Mouse (Mus musculus) hindbrain, postnatal 0 days (tissue): Measurements from ENCODE around the gene Ehmt1. TPM values are rescaled to one million over a fixed set of nuclear protein-coding genes. Genes with fewer than 3 reads are reported as not detected.

Experiments used
- ATAC-seq: fragments of 200-750 bp; cut with Nextera tagmentation; 2 replicates; pipeline ENCODE4 v1.8.0; 2017; ENCODE audit warnings: mild to moderate bottlenecking, moderate TSS enrichment, moderate library complexity
- DNase-seq: peaks from one replicate; pipeline ENCODE4 v3.0.0-alpha.2; 2015; ENCODE audit warnings: low spot score
- H3K27ac ChIP-seq: fragments of 300-500 bp; sonication (generic); 2 replicates; pipeline ENCODE4 v1.5.1; 2014; ENCODE audit warnings: mild to moderate bottlenecking
- H3K27me3 ChIP-seq: fragments of 300-500 bp; sonication (generic); 2 replicates; pipeline ENCODE4 v1.6.1; 2014; ENCODE audit warnings: low read length, mixed read lengths; ENCODE audit not compliant: insufficient read depth
- H3K36me3 ChIP-seq: fragments of 300-500 bp; sonication (generic); 2 replicates; pipeline ENCODE4 v1.6.1; 2014; ENCODE audit warnings: low read length, mixed read lengths; ENCODE audit not compliant: insufficient read depth
- H3K4me1 ChIP-seq: fragments of 300-500 bp; sonication (generic); 2 replicates; pipeline ENCODE4 v1.6.1; 2014; ENCODE audit warnings: antibody characterized with exemption, low read length, mixed read lengths; ENCODE audit not compliant: insufficient read depth
- H3K4me2 ChIP-seq: fragments of 300-500 bp; sonication (generic); 2 replicates; pipeline ENCODE4 v1.6.1; 2014; ENCODE audit warnings: low read depth, mild to moderate bottlenecking, low read length, moderate library complexity, mixed read lengths
- H3K4me3 ChIP-seq: fragments of 300-500 bp; sonication (generic); 2 replicates; pipeline ENCODE4 v1.5.1; 2014; ENCODE audit warnings: low read length
- H3K9ac ChIP-seq: fragments of 300-500 bp; sonication (generic); replicated peaks from 2 replicates; pipeline ENCODE4 v1.6.1; 2014; ENCODE audit warnings: mild to moderate bottlenecking, low read length, moderate library complexity, mixed read lengths
- H3K9me3 ChIP-seq: fragments of 300-500 bp; sonication (generic); 2 replicates; pipeline ENCODE4 v1.6.1; 2016; ENCODE audit warnings: low read length, mixed read lengths
- CTCF ChIP-seq: IDR thresholded peaks from 2 replicates; pipeline ENCODE4 v1.5.1; 2016; ENCODE audit warnings: antibody characterized with exemption, control low read depth, low read depth
- WGBS: fragments of 180-500 bp; shearing (Covaris S2); extraction: QIAGEN DNeasy Blood & Tissue Kit; methylation state at CpG from one replicate; pipeline ENCODE4 v1.1.7; 2014; 5-methylcytosine and 5-hydroxymethylcytosine counted together
- polyA plus RNA-seq: library from polyadenylated mRNA; unstranded; fragments of >200 nt; fragmentation: Nextera tagmentation; extraction: Ambion mirVana; gene quantifications from 2 replicates; pipeline ENCODE4 v1.2.1, GENCODE M21; 2015
- total RNA-seq: library from RNA; depleted of rRNA; stranded (reverse); fragments of >200 nt; gene quantifications from 2 replicates; pipeline ENCODE4 v1.2.3, GENCODE M21; 2014; rRNA removed

Gene Ehmt1
- 52.0 and 79.8 TPM in 2 replicates for total RNA-seq
- 61.8 and 63.1 TPM in 2 replicates for polyA plus RNA-seq

DNA sequence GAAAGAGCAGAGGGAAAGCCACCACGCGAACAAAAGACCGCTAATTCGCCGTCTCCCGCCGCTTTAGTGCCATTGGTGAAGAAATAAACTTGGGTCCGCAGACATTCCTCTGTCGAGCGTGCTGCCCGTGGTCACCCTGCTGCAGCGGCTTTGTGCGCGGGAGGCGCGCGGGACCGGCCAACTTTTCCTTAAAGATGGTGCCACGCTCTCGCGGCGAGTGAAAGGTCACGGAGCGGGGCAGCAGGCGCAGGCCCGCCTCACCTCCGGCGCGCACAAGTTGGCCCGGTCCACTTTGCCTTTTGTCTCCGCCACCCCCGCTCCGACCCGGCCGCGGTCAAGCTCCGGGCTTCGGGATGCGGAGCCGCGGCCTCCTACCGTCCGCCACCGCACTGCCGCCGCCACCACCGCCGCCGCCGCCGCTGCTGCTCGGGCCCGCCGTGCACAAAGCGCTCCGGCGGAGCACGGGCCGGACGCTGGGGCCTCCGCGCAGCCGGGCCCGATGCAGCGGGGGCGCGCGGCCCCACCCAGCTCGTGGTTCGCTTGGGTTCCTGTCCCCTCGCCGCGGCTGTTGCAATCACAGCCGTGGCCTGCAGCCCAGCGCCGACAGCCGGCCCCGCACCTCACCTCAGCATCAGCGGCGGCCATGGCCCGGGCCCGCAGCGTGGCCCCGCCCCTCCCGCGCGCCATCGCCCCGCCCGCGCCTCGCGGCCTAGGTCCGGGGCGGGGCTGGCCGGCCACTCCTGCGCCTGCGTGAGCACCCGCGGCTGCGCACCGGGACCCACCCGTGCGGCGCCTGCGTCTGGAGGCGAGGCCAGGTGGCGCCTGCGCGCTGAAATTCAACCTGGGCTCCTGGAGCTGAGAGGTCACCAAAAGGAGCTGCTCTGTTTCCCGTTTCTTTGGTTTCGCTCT is at the start of gene Ehmt1:
Gene Ehmt1 (minus strand): TSS at position 685 of the 909 bp plus-strand sequence.
- H3K27ac ChIP-seq: peak within 1 kb of the TSS; percentile 98
- WGBS: under 1% methylated on average over 106 of the region's 112 CpGs

DNA sequence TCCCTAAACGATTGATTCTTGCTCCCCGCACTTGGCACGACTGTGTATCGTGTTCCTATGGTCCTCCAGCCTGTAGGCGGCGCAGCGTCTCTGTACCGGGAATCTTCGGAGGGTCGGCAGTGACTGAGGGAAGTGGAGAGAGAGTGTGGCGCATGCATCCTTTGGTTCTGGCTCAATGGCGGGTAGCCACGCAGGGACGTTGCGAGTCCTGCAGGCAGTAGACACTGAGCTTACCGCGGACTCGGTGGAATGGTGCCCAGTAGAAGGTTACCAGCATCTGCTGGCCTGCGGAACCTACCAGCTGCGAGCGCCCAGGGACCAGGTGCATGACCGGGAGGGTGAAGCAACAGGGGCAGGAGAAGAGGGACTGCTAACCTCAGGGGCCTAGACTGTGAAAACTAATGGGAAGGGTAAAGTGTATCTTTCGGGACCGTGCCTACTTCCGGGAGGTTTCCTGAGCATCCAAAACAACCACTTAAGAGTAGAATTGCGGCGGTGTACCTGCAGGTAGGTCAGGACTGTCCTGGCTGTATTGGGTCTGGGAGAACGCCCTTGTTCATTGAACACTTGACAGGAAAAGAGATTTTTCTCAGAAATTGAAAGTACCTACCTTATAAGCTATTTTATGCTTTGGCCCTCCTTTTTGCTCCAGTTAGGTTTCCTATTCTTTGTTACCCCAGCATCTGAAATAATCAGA is 43.0 kb upstream of the Ehmt1 start, which contains the start of gene Dph7:
Gene Dph7 (plus strand): TSS at position 97 of the 697 bp plus-strand sequence.
- 1% methylated on average over 28 of the region's 28 CpGs for WGBS
- Histone ChIP-seq H3K27me3 (no peaks in the 10 kb centered on the region), H3K9ac (peak within 1 kb of the TSS; percentile 80), H3K9me3 (no peaks in the 10 kb centered on the region), H3K4me3 (peak within 1 kb of the TSS; percentile 72), H3K27ac (peak within 1 kb of the TSS; percentile 70), H3K4me2 (peak within 1 kb of the TSS; percentile 74), H3K36me3 (peaks cover 38% of the 10 kb centered on the region), H3K4me1 (peaks cover 7% of the 10 kb centered on the region; the same call in 1 of the 2 replicates)
- DNase-seq: peak; percentile 95
- TF ChIP-seq CTCF: peak; percentile 98
- ATAC-seq: peak; percentile 92

More for the DNA sequence above, at the start of gene Ehmt1:
- DNase-seq (peak; percentile 97), ATAC-seq (peak; percentile 98)
- Histone ChIP-seq H3K4me3 (peak within 1 kb of the TSS; percentile 96), H3K9ac (peak within 1 kb of the TSS; percentile 96), H3K27me3 (no peaks in the 10 kb centered on the region), H3K4me2 (peak within 1 kb of the TSS; percentile 83), H3K9me3 (no peaks in the 10 kb centered on the region), H3K4me1 (peaks cover 10% of the 10 kb centered on the region), H3K36me3 (no peaks in the 10 kb centered on the region)
- TF ChIP-seq CTCF: peak; percentile 22; the same call in 1 of the 2 replicates

DNA sequence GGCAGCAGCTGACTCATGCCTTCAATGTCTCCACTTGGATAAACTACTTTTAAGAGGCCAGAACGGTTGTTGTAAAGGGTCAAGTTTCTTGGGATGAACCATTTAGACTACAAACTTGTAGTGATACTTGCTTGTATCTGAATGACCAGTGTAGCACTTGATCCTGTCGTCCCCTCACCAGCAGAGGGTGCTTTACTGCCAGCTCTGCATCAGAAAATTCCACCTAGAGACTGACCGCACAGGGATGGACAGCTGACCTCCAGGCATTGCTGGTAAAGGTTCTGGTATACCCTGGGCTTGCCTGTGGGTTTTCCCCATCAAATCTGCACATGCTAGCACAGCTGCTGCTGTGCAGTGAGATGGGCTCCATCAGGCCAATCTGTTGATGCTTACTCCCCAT is 41.5 kb upstream of the Ehmt1 start:
- no peak overlapping the region for H3K4me3 ChIP-seq
- no peak overlapping the region for H3K9ac ChIP-seq
- H3K4me2 ChIP-seq: no peak overlapping the region
- 29% methylated on average over 3 of the region's 3 CpGs for WGBS
- ATAC-seq: no peak
- H3K27me3 ChIP-seq: no peaks in the 10 kb centered on the region
- peak; percentile 75 for TF ChIP-seq CTCF
- H3K27ac ChIP-seq: no peak overlapping the region
- H3K36me3 ChIP-seq: peaks cover 35% of the 10 kb centered on the region
- H3K4me1 ChIP-seq: peaks cover 7% of the 10 kb centered on the region; the same call in 1 of the 2 replicates
- H3K9me3 ChIP-seq: no peaks in the 10 kb centered on the region
- DNase-seq: peak; percentile 59

DNA sequence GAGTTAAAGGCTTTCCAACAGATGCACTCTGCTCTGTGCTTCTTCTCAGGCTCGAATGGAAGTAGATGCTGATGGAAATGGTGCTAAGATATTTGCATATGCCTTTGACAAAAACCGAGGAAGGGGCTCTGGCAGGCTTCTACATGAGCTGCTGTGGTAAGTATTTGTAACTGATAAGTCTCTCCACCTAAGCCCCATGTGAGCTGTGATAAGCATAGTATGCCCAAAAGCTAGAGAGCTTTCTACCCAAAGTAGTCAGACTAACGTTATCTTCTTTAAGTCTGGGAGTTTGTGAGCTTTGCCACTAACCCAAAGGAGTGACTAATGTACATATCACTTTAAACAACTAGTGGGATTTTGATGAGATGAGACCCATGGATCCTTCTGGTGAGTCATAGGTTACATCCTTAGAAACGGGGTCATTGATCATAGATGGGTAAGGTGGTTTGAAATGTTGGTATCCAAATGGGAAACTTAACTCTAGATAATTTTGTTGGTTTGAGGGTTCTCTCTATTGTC is 33.2 kb upstream of the Ehmt1 start:
- TF ChIP-seq CTCF: no peak
- no peak overlapping the region for H3K27ac ChIP-seq
- no peak overlapping the region for H3K4me3 ChIP-seq
- peaks cover 6% of the 10 kb centered on the region; the same call in 1 of the 2 replicates for H3K4me1 ChIP-seq
- H3K9ac ChIP-seq: no peak overlapping the region
- ATAC-seq (no peak), DNase-seq (no peak)
- H3K27me3 ChIP-seq: no peaks in the 10 kb centered on the region
- no peaks in the 10 kb centered on the region for H3K9me3 ChIP-seq
- no peak overlapping the region for H3K4me2 ChIP-seq
- peaks cover 31% of the 10 kb centered on the region for H3K36me3 ChIP-seq
- WGBS: 88% methylated on average over 4 of the region's 4 CpGs

DNA sequence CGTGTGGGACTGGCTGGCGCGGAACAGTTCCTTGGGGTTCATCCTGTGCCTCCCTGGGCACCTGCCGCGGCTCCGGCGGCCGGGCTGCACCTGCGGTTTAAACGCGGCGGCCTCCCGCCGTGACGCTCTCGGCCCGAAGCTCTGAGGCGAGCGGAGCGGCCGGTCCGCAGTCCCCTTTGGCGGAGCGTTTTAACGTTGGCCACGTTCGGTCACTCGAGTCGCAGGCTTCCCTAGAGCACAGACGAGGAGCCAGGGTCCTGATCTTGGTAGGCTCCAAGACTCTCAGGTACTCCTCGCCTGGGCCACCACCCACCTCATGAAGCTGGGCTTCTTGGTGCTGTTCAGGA is 30.7 kb upstream of the Ehmt1 start:
- H3K4me2 ChIP-seq: peak overlapping the region; percentile 84
- peak overlapping the region; percentile 91 for H3K9ac ChIP-seq
- H3K27me3 ChIP-seq: no peaks in the 10 kb centered on the region
- WGBS: under 1% methylated on average over 31 of the region's 31 CpGs
- DNase-seq (peak; percentile 22), ATAC-seq (peak; percentile 16; the same call in 1 of the 2 replicates)
- H3K4me3 ChIP-seq: peak overlapping the region; percentile 92
- H3K9me3 ChIP-seq: no peaks in the 10 kb centered on the region
- H3K4me1 ChIP-seq: peaks cover 6% of the 10 kb centered on the region; the same call in 1 of the 2 replicates
- H3K27ac ChIP-seq: peak overlapping the region; percentile 77
- TF ChIP-seq CTCF: no peak
- peaks cover 23% of the 10 kb centered on the region for H3K36me3 ChIP-seq

DNA sequence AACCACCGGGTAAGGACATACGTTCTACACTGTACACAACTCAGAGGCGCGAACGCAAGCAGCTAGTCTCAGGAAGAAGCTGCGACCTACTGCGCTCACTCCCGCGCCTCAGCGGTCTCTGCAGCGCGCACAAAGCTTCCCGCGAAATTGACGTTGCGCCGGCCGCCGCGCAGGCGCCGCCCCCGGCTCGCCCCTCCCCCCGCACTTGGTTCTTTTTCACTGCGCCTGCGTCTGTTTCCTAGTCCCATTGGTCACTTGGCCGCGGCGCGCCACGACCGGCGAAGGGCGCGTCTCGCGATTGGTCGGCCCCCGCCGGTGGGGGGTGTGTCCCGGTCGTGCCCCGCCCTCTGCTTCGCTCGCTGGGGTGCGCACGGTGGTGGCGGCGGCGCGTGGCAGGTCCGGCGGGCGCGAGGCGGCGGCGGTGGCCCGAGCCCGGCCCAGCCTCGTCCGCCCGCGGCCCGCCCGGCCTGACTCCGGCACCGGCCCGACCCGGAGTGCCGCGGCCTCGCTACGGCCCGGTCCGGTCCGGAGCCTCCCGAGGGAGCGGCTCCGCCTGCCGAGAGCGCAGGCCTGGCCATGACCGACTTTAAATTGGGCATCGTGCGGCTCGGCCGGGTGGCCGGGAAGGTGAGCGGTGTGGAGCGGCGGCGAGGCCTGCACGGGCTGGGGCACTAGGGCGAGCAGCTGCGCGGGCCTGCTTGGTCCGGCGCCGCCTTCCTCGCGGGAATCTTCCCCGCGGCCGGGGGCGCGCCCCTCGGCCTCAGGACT is 30.2 kb upstream of the Ehmt1 start, which contains the start of gene Zmynd19:
Gene Zmynd19 (plus strand): TSS at position 372 of the 768 bp plus-strand sequence.
- DNase-seq (peak; percentile 99), ATAC-seq (peak; percentile 99)
- Histone ChIP-seq H3K4me2 (peak within 1 kb of the TSS; percentile 84), H3K27me3 (no peaks in the 10 kb centered on the region), H3K27ac (peak within 1 kb of the TSS; percentile 77), H3K4me3 (peak within 1 kb of the TSS; percentile 92), H3K9ac (peak within 1 kb of the TSS; percentile 91), H3K36me3 (peaks cover 19% of the 10 kb centered on the region), H3K4me1 (peaks cover 6% of the 10 kb centered on the region; the same call in 1 of the 2 replicates), H3K9me3 (no peaks in the 10 kb centered on the region)
- TF ChIP-seq CTCF: no peak
- under 1% methylated on average over 97 of the region's 108 CpGs for whole genome bisulfite sequencing
